Mouse (Mus musculus): ENCODE measurements around the gene Tmem184a.
A peak's percentile ranks its signal among the peaks of the same experiment; 100 is the strongest.

- TF ChIP-seq CTCF (IDR thresholded peaks at IDR 0.05; ENCODE audit: control insufficient read depth, insufficient read depth, low read length), result peak; percentile 38; the same call in 1 of the 2 replicates
- TF ChIP-seq POLR2A (IDR thresholded peaks at IDR 0.05; ENCODE audit: borderline replicate concordance, control insufficient read depth, low read depth, low read length), result no peak
These were observed 30.3 kb downstream of the Tmem184a start for GRCm38 (mm10) chr5:139789466-139789865.
